Mouse (Mus musculus) activated CD4-positive, CD25-positive, alpha-beta regulatory T cell, adult 9 weeks (primary cell): ENCODE results near the gene Cep164. TPM values are rescaled to one million over a fixed set of nuclear protein-coding genes. Genes with fewer than 3 reads are reported as not detected.

Source experiments
- polyA plus RNA-seq: library from polyadenylated mRNA; unstranded; fragments of 100-300 nt; shearing (Covaris generic); gene quantifications from one replicate; pipeline ENCODE4 v1.2.1, GENCODE M21; 2017

Cep164 gene
- 20.1 TPM for polyA plus RNA-seq

DNA sequence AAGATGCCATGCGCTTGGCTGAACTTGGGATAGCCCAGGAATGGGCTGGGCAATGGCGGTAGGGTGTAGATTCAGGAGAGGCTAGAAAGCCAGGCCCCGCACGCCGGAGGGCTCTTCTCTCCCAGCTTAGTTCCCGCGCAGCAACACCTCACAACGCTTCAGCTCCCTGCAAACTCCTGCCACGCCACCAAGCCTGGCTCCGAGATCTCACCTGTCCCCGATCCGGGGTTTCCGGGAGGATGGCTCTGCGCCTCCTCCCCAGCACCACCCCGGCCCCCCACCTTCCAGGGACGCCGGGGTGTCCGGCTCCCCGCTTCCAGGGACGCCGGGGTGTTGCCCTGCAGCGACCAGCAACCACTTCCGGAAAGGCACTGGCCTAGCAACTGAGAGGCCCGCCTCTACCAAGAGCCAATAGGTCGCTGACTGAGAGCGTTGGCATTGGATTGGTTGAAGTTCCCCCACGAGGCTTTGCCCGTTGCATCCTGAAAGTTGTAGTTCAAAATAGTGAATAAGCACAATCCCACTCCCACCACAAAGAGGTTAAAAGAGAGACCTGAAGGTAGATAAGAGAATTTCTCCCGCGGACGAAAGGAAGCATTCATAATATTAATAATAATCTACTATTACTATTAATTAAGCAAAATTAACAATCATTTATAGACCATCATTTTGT lies at the start of gene Cep164:
TSS of gene Cep164 (minus strand) at position 401 of the 673 bp plus-strand sequence.

DNA sequence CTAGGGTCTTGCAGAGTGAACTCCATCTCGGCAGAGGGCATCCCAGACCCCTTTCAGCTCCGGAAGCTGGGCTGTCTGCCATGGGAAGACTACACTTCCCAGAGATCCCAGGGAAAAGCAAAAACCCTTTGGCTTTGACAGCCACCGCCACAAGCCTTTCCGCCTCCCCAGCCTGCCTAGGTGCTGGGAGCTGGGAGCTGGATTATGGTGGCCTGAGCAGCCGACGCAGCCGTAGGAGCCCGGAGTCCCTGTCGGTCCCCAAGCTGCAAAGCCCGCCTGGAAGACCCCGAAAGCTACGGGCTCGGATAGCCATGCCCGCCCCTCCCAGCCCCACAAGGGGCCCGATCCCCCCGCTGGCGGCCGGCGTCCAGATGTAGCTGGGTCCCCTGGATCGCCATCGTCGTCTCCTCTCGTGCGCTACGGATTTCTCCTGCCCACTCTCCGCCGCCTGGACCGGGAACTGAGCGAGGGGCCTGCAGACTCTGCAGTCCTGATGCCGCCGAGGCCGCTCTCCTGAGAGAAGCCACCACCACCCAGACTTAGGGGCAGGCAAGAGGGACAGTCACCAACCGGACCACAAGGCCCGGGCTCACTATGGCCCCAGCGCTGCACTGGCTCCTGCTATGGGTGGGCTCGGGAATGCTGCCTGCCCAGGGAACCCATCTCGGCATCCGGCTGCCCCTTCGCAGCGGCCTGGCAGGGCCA lies 10.1 kb upstream of the Cep164 start, which contains the start of gene Bace1:
TSS of gene Bace1 (plus strand) at position 147 of the 705 bp plus-strand sequence.

Other genes starting within 250 kb of the Cep164 start
- 5.1 TPM for gene Bace1, start 9.9 kb upstream of the Cep164 start, polyA plus RNA-seq
- 53.4 TPM for gene Pcsk7, start 77.8 kb upstream of the Cep164 start, polyA plus RNA-seq
- gene Rnf214, start 78.2 kb upstream of the Cep164 start, polyA plus RNA-seq = 49.2 TPM
- 2.2 TPM for gene Tagln, start 107.4 kb upstream of the Cep164 start, polyA plus RNA-seq
- 40.3 TPM for gene Sidt2, start 126.6 kb upstream of the Cep164 start, polyA plus RNA-seq
- gene Pafah1b2, start 184.0 kb upstream of the Cep164 start, polyA plus RNA-seq = 74.9 TPM
- gene Sik3, start 184.1 kb upstream of the Cep164 start, polyA plus RNA-seq = 4.1 TPM